Mouse (Mus musculus) ovary, adult 18-20 months (tissue): Measurements from ENCODE around the gene Ptges2.

Experiments used
- DNase-seq: peaks from one replicate; pipeline ENCODE4 v3.0.0; 2022; ENCODE audit warnings: low spot score, mixed read lengths

Gene Ptges2

GRCm38 (mm10) chr2:32415801-32416200 is 20.1 kb downstream of the Ptges2 start:
- DNase-seq: no peak

DNA sequence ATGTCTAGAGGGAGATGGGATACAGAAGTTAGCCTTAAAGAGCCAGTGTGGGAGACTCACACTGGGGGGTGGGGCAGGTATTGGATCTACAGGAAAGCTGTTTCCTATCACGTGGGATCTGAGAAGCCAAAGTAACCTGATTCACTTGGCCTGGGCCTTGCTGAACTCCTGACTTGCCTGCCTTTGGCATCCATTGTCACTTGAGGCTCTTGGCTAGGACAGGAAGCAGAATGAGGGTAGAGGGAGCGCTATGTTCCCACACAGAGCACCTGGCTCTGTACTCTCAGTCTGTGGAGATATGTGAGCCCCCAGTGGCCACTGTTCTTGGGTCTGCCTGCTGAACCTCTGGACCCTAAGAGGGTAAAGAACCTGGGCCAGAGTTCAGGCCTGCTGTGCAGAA is 20.9 kb downstream of the Ptges2 start:
- no peak for DNase-seq

DNA sequence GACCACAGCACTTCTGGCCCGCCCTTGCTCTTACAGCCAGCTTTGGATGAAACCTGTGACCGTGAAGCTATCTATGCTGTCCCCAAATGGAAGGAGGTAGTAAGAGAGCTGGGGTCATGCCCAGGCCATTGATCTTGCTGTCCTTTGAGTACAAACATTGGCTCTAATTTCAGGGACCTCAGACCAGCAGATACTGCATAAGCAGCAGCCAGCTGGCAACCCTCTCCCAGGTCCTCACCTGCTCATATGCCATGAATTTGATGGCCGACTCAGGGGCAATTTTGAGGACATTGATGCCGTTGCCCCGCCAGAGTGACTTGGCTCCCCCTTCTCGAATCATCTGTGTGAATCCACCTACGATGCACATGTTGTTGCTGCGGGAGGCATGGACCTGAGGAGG is 21.8 kb downstream of the Ptges2 start:
- DNase-seq: no peak

- no peak for DNase-seq
Measured at GRCm38 (mm10) chr2:32418430-32419151, 22.9 kb downstream of the Ptges2 start.

- DNase-seq: peak; percentile 65
Measured at GRCm38 (mm10) chr2:32419359-32419758, 23.7 kb downstream of the Ptges2 start.

DNA sequence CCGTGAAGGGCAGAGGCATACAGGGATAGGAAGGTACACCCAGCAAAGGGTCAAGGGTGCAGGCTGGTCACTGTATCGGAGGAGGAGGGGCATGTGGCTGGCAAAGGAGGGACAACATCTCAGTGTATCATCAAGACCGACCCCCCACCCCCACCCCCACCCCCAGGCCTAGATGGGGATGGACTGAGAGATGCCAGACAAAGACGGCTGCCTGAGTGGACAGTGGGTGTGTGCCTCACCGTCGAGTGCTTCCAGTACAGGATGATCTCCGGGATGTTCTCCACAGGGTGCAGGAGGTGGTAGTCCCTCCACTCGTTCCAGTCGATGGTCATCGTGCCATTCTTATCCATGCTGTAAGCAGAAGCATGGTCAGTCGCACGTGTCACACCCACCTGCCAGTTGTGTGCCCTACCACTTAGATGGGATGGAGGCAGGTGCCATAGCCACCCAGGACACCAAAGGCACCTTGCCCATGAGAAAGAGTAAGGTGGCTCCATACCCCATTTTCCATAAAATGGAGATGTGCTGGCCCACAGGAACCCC is 24.4 kb downstream of the Ptges2 start:
- DNase-seq: no peak

- no peak for DNase-seq
Measured at GRCm38 (mm10) chr2:32420647-32421046, 25.0 kb downstream of the Ptges2 start.

DNA sequence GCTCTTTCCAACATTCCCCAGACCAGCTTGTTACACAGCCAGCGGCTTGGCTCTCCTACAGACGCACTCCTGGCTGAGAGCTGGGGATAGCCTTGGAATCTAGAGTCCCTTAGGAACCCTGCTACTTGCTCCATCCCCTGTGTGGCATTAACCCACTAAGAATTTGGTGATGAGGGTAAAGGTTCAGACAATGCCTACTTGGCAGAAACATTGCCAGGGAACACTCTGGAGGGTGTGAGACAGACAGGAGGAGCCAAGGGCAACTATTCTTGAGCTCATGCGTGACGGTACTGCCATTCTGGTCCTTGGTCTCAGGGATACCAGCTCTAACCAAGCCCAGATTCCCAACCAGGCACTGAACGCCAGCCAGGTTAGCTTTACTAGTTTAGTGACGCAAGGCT is 26.2 kb downstream of the Ptges2 start:
- DNase-seq: no peak

- DNase-seq: peak; percentile 76
Measured at GRCm38 (mm10) chr2:32423481-32424331, 28.0 kb downstream of the Ptges2 start.

DNA sequence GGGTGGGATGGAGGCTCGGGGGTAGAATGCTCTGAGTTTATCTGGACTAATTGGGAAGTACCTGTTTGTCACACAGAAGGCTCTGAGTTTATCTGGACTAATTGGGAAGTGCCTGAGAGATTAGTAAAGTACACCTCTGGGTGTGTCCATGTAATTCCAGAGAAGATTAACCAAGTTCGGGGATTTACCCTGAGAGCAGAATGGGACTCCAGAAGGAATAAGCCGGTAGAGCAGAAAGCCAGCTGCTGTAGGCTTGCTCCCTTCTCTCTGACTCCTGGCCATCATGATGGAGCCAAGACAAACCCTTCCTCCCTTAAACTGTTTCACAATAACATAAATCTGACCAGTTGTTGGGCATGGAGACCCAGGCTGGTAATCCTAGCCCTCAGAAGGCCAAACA is 29.1 kb downstream of the Ptges2 start:
- DNase-seq: no peak

- DNase-seq: no peak
Measured at GRCm38 (mm10) chr2:32425568-32425967, 29.9 kb downstream of the Ptges2 start.

GRCm38 (mm10) chr2:32426141-32426540 is 30.4 kb downstream of the Ptges2 start:
- no peak for DNase-seq

GRCm38 (mm10) chr2:32427720-32428119 is 32.0 kb downstream of the Ptges2 start:
- DNase-seq: no peak

GRCm38 (mm10) chr2:32428262-32428722 is 32.6 kb downstream of the Ptges2 start:
- no peak for DNase-seq

- DNase-seq: no peak
Measured at GRCm38 (mm10) chr2:32429215-32429891, 33.7 kb downstream of the Ptges2 start.

- DNase-seq: peak; percentile 61
Measured at GRCm38 (mm10) chr2:32430701-32431676, 35.3 kb downstream of the Ptges2 start.

DNA sequence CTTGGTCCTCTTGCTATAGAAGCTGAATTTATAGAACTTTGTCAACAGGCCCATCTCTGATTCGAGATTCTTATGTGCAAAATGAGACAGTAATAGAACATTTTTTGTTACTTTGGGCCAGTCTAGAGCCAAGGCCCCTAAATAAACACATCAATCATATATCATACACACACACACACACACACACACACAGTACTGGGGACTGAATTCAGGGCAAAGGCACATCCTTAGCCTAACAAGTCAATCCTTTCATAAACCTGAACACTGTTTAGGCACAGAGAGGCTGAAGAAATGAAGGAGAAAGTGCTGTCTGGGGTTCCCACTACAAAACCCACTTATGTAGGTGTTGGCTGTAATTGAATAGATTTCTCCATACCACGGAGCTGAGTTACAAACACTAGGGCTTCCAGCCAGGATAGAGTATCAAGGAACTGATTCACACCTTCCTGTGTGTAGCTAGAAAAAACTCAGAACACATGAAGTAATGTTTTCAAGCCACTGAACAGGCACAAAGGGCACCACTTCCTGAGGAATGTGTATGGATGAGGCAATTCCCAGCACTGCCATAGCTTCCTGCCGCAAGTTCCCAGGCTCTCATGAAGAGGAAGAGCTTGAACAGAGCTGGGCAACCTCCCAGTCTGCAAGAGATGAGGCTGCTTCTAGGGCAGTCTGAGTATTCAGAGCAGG is 41.1 kb downstream of the Ptges2 start:
- no peak for DNase-seq

DNA sequence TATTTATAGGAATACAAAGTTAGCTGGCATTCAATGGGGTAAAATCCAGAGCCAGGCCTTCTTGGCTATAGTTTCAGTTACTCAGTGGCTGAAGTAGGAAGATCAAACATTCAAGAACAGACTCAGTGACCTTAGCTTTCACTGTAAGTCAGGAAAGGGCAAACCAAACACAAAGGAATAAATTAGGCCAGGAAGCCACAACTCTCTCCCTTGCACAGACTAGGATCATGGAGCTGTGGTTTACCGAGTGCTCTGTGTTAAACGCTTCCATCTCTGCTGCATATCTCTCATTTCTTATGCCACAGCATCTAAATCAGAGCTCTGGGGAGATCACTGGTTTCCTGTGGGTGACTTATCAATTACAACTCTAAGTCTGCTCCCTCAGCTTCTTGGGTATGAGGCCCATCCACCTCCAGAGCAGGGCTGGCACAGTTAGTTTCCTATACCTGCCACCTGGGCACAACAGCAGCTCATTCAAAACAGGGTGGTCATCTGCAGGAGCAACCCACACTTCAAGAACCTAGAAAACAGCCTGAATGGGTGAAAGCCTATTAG is 42.0 kb downstream of the Ptges2 start:
- no peak for DNase-seq

DNA sequence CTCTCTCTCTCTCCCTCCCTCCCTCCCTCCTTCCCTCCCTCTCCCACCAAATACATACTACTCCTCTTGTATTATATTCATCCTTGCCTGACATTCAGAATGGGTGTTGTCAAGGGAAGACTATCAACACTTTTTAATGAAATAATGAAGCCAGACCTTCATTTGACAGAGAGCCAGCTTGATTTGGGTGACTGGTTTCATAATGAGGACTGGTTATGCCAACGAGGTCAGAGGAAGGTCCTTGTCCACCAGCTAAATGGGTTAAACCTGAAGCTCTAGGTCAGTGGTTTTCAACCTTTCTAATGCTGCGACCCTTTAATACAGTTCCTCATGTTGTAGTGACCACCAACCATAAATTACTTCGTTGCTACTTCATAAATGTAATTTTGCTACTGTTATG is 43.0 kb downstream of the Ptges2 start:
- DNase-seq: no peak

GRCm38 (mm10) chr2:32439177-32439576 is 43.5 kb downstream of the Ptges2 start:
- no peak for DNase-seq
